Mouse (Mus musculus): Measurements from ENCODE around the gene Tbx1. TPM values are rescaled to one million over a fixed set of nuclear protein-coding genes. Genes with fewer than 3 reads are reported as not detected.
A peak's percentile ranks its signal among the peaks of the same experiment; 100 is the strongest.

The Tbx1 gene
- polyA plus RNA-seq (2015; fragmentation: Nextera tagmentation; extraction: Ambion mirVana), result 1.1 and 1.2 TPM in 2 replicates

DNA sequence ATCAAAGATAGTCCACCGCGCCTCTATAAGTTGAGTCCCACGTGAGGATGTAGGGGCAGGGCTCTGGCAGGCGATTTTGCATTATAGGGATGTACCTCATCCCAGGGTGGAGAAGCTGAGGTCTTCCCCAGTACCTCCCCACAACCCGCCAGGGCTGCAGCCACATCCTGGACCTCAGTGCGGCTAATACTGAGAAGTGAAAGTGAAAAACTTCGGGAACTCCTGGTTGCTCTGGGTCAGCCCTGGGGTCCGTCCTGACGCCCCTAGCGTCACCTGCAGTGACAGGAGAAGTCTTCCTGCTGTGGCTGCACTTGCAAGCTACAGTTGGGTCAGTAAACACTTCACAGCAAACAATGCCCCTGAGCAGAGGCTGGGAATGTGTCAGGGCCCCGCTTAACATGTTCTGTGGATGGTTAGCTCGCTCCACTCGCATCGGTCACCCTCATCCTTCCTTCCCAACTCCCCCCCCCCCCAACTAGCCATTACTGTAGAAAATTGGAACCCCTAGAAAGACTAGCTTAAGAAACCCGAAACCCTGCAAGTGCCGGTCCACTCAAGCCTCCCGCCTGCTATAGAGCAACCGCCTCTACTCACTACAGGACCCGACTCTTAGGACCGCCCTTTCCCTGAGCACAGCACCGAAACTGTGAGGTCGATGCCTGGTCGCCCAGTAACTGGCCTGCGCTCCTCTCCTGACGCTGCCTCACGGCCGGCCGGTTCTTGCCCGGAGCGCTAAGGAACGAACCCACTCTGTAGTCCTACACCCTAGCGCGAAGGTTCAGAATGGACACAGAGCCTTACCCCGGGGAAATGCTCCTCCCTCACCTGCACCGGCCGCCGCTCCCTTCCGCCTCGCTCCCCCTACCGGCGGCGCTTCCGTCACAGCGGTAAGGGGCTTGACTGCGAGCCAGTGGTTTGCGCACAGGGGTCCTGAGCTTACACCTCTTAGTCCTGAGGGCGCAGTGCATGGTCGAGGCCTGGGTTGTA, at the start of gene Tbx1:
TSS of gene Tbx1 (minus strand) at position 868 of the 987 bp plus-strand sequence.
- peaks cover 87% of the 10 kb centered on the region for H3K27me3 ChIP-seq
- no peaks in the 10 kb centered on the region for H3K9me3 ChIP-seq
- H3K4me3 ChIP-seq, result peak within 1 kb of the TSS; percentile 21
- H3K4me2 ChIP-seq, result peak within 1 kb of the TSS; percentile 47
- peaks cover 40% of the 10 kb centered on the region for H3K4me1 ChIP-seq (replicated peaks)
- no peaks in the 10 kb centered on the region for H3K36me3 ChIP-seq
- 3% methylated on average over 48 of the region's 48 CpGs for WGBS
- ATAC-seq (ENCODE audit: low FRiP score, low read depth), result no peak
- no peak within 1 kb of the TSS for H3K9ac ChIP-seq
- no peak within 1 kb of the TSS for H3K27ac ChIP-seq (replicated peaks)

- Histone ChIP-seq H3K9ac (no peak overlapping the region), H3K4me3 (no peak overlapping the region), H3K27me3 (no peaks in the 10 kb centered on the region), H3K27ac (replicated peaks) (no peak overlapping the region), H3K9me3 (no peaks in the 10 kb centered on the region), H3K36me3 (no peaks in the 10 kb centered on the region), H3K4me1 (replicated peaks) (no peaks in the 10 kb centered on the region), H3K4me2 (no peak overlapping the region)
- no peak for ATAC-seq (ENCODE audit: low FRiP score, low read depth)
- WGBS, result 93% methylated on average over 1 of the region's 1 CpGs
Measured at GRCm38 (mm10) chr16:18639382-18639929, 49.0 kb upstream of the Tbx1 start.

DNA sequence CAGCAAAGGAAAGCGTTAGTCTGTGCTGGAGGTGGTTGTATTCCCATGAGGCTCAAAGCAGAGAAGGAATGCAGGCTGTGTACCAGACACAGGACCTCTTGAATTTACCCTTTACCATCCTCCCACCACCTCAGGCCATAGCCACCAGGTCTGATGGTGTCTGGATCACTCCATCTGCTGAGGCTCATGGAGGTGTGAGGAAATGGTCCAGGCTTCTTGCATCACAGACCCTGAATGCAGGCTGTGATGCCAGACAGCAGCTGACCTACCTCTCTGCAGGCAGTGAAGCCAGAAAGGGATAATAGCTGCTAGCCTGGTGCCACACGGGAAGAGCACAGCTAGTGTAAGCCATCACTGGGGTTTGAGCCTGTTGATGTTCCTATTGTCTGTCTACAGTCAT, 47.9 kb upstream of the Tbx1 start:
- Histone ChIP-seq H3K36me3 (no peaks in the 10 kb centered on the region), H3K9ac (no peak overlapping the region), H3K4me3 (no peak overlapping the region), H3K27me3 (no peaks in the 10 kb centered on the region), H3K9me3 (no peaks in the 10 kb centered on the region), H3K4me1 (replicated peaks) (no peaks in the 10 kb centered on the region), H3K4me2 (no peak overlapping the region), H3K27ac (replicated peaks) (no peak overlapping the region)
- 58% methylated on average over 2 of the region's 2 CpGs for WGBS
- no peak for ATAC-seq (ENCODE audit: low FRiP score, low read depth)

DNA sequence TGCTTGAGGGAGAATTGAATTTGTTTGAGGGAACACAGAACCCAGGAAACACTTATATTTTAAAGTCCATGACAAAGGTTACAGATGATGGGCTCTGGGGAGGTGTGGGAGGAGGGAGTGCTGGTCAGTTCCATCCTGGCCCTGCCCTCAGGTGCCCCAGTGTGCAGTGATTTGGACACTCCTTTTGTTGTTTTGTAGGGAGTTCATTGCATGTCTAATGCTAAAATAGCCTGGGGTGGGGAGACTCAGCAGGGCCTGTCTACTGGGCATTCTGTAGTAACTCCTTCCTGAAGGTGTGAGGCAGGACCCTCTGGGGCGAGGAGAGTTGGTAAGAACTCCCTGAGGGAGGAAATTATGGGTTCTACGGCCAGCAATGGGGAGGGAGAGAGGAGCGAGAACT, 46.3 kb upstream of the Tbx1 start:
- no peaks in the 10 kb centered on the region for H3K27me3 ChIP-seq
- H3K4me3 ChIP-seq, result no peak overlapping the region
- no peaks in the 10 kb centered on the region for H3K9me3 ChIP-seq
- H3K36me3 ChIP-seq, result no peaks in the 10 kb centered on the region
- WGBS, result 59% methylated on average over 3 of the region's 3 CpGs
- no peaks in the 10 kb centered on the region for H3K4me1 ChIP-seq (replicated peaks)
- no peak overlapping the region for H3K27ac ChIP-seq (replicated peaks)
- H3K4me2 ChIP-seq, result no peak overlapping the region
- ATAC-seq (ENCODE audit: low FRiP score, low read depth), result no peak
- no peak overlapping the region for H3K9ac ChIP-seq

DNA sequence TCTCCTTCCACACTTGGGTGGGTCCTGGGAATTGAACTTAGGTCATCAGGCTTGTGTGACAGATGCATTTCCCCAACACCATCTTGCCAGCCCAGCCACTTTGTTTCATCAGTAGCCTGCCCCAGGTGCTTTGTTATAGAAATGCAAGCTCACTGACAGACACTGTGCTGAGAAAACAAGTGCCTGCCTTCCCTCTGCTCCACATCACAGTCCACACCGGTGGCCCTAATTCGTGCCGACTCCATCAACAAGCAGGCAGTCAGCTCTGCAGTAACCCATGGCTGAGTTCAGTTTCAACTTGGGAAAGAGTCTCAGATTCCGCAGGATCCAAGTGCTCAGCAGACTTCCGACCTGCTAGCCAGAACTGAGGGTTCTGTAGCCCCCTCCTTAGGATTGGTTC, 45.9 kb upstream of the Tbx1 start:
- no peak for ATAC-seq (ENCODE audit: low FRiP score, low read depth)
- H3K4me3 ChIP-seq, result no peak overlapping the region
- no peak overlapping the region for H3K27ac ChIP-seq (replicated peaks)
- no peaks in the 10 kb centered on the region for H3K27me3 ChIP-seq
- 84% methylated on average over 5 of the region's 5 CpGs for WGBS
- H3K9ac ChIP-seq, result no peak overlapping the region
- no peaks in the 10 kb centered on the region for H3K9me3 ChIP-seq
- no peaks in the 10 kb centered on the region for H3K36me3 ChIP-seq
- no peak overlapping the region for H3K4me2 ChIP-seq
- no peaks in the 10 kb centered on the region for H3K4me1 ChIP-seq (replicated peaks)

DNA sequence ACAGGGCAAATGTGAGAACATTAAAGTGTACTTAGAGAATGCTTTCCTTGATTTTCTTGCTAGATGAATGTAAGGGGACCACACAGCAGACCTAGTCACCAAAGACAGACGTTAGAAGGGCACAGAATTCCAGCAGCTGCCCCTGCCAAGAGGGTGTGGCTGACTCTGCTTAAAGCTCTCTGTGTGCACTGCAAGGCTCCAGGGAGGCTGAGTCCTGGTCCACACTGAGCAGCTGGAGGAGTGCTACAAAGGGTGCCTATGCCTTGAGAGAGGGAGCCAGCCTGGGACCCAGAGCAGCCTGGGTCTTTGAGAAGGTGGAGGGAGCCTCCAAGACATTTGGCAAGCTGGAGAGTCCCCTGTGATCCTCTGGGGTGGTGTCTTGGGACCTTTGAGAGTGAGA, 42.9 kb upstream of the Tbx1 start:
- 24% methylated on average over 1 of the region's 1 CpGs for WGBS
- Histone ChIP-seq H3K9ac (no peak overlapping the region), H3K36me3 (no peaks in the 10 kb centered on the region), H3K27me3 (no peaks in the 10 kb centered on the region), H3K4me1 (replicated peaks) (peaks cover 11% of the 10 kb centered on the region), H3K4me2 (no peak overlapping the region), H3K27ac (replicated peaks) (no peak overlapping the region), H3K9me3 (no peaks in the 10 kb centered on the region), H3K4me3 (no peak overlapping the region)
- ATAC-seq (ENCODE audit: low FRiP score, low read depth), result no peak

- peaks cover 17% of the 10 kb centered on the region for H3K4me1 ChIP-seq (replicated peaks)
- WGBS, result 63% methylated on average over 2 of the region's 2 CpGs
- H3K36me3 ChIP-seq, result no peaks in the 10 kb centered on the region
Measured at GRCm38 (mm10) chr16:18632816-18633215, 42.3 kb upstream of the Tbx1 start.

DNA sequence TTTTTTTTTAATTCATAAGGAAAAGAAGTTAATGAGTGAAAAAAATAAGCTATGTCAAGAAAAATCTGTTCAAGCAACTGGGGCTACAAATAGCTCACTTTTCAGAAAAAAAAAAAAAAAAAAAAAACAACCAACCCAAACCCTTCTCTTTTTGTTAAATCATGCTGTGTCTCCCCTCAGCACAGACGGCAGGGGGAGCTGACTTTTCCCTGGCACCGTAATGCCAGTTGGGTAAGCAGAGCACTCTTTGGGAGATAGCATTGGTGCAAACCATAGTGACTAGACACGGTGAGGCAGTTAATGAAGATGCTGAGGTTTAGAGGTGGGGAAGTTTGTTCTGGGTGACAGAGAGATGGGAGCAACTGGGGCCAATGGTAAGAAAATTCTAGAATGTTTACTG, 41.6 kb upstream of the Tbx1 start:
- Histone ChIP-seq H3K9ac (no peak overlapping the region), H3K4me1 (replicated peaks) (peaks cover 24% of the 10 kb centered on the region), H3K9me3 (no peaks in the 10 kb centered on the region), H3K4me2 (no peak overlapping the region), H3K36me3 (no peaks in the 10 kb centered on the region), H3K27me3 (no peaks in the 10 kb centered on the region), H3K4me3 (no peak overlapping the region), H3K27ac (replicated peaks) (no peak overlapping the region)
- WGBS, result 46% methylated on average over 3 of the region's 3 CpGs
- ATAC-seq (ENCODE audit: low FRiP score, low read depth), result no peak

More at GRCm38 (mm10) chr16:18632816-18633215, 42.3 kb upstream of the Tbx1 start:
- no peak overlapping the region for H3K27ac ChIP-seq (replicated peaks)
- H3K4me3 ChIP-seq, result no peak overlapping the region
- no peak for ATAC-seq (ENCODE audit: low FRiP score, low read depth)
- H3K27me3 ChIP-seq, result no peaks in the 10 kb centered on the region
- no peak overlapping the region for H3K4me2 ChIP-seq
- H3K9ac ChIP-seq, result no peak overlapping the region
- no peaks in the 10 kb centered on the region for H3K9me3 ChIP-seq

DNA sequence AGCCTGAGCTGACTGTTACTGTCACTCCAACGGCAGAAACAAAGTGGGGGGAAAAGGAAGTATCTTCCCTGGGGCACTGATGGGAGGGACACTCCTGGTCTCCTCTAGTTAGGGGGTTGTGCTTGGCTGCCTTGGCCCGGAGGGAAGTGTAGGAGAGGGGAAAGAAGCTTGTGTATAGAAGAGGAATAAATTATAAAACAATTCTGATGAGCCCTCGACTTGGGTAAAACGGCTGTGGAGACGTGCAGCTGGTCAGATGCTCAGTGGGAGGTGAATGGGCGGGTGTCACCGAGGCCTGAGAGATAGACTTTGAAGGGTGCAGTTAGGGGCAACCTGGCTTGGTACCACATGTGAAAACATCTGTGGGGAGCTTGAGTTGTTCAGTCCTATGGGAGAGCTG, 40.7 kb upstream of the Tbx1 start:
- H3K4me3 ChIP-seq, result no peak overlapping the region
- H3K4me2 ChIP-seq, result no peak overlapping the region
- H3K9me3 ChIP-seq, result no peaks in the 10 kb centered on the region
- H3K9ac ChIP-seq, result no peak overlapping the region
- WGBS, result 65% methylated on average over 7 of the region's 7 CpGs
- H3K36me3 ChIP-seq, result no peaks in the 10 kb centered on the region
- H3K27me3 ChIP-seq, result no peaks in the 10 kb centered on the region
- H3K27ac ChIP-seq (replicated peaks), result no peak overlapping the region
- ATAC-seq (ENCODE audit: low FRiP score, low read depth), result no peak
- peaks cover 33% of the 10 kb centered on the region for H3K4me1 ChIP-seq (replicated peaks)

DNA sequence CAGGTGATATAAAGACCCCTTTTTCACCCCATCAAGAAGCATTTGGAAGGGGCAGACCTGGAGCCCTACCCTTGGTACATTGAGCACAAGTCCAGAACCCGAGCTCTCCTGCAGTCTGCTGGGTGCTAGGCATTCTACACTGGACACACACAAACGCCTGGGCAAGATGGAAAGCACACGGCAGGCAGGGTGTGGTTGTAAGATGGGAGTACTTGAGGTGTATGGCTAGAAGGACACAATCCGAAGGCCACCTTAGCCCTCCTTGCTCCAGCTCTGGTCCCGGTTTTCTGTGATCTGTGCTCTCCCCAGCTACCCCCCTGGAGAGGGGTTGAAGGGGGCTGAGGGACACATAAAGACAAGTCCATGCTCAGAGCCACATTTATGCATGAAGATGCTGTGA, 39.8 kb upstream of the Tbx1 start:
- WGBS, result 45% methylated on average over 5 of the region's 5 CpGs

DNA sequence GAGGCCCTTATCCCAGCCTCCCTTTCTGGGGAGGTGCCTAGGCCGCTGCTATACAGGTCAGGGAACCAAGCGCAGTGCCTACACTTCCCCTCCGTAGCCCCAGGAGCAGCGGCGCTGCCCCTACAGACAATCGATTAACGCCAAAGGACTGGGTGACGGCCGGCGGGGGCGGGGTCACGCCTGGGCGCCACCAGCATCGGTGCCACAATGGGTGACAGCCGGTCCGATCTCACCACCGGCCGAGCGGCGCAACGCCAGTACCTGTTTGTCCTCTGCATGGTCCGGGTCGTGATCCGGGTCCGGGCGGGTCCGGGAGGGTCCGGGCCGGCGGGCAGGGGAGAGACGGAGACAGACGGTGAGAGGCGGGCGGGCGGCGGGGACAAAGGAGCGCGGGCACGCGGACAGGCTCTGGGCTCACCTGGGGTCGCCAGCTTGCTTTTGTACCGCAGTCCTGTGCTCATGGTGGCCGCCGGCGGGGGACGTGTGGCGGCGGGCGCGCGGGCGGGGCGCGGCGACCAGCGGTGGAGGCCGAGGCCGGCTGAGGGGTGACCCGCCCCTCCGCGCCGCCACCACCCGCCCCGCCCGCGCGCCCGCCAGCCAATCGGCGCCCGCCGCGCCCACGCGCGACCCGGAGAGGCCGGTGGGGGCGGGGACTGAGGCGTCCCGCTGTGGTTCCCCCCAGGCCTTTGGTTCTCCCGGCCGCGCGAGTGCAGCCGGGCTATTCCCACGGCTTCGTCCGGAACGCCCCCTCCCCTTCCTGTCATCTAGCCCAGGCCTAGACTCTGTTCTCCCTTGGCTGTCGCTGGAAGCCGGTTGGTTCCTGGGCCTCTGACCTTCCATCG, 39.1 kb upstream of the Tbx1 start, which contains the start of gene Sept5:
TSS of gene Sept5 (minus strand) at position 565 of the 842 bp plus-strand sequence.
- H3K27me3 ChIP-seq, result peaks cover 13% of the 10 kb centered on the region
- WGBS, result under 1% methylated on average over 73 of the region's 93 CpGs
- H3K36me3 ChIP-seq, result peaks cover 6% of the 10 kb centered on the region
- no peaks in the 10 kb centered on the region for H3K9me3 ChIP-seq
- peaks cover 42% of the 10 kb centered on the region for H3K4me1 ChIP-seq (replicated peaks)
- peak; percentile 60 for ATAC-seq (ENCODE audit: low FRiP score, low read depth)
- peak within 1 kb of the TSS; percentile 96 for H3K4me2 ChIP-seq
- peak within 1 kb of the TSS; percentile 84 for H3K4me3 ChIP-seq
- H3K27ac ChIP-seq (replicated peaks), result peak within 1 kb of the TSS; percentile 89
- H3K9ac ChIP-seq, result peak within 1 kb of the TSS; percentile 87

More for the DNA sequence above, 39.8 kb upstream of the Tbx1 start:
- Histone ChIP-seq H3K27me3 (peaks cover 6% of the 10 kb centered on the region), H3K4me1 (replicated peaks) (peaks cover 42% of the 10 kb centered on the region), H3K9me3 (no peaks in the 10 kb centered on the region), H3K36me3 (no peaks in the 10 kb centered on the region), H3K4me2 (peak overlapping the region; percentile 96), H3K4me3 (peak overlapping the region; percentile 84), H3K9ac (peak overlapping the region; percentile 87), H3K27ac (replicated peaks) (peak overlapping the region; percentile 89)
- ATAC-seq (ENCODE audit: low FRiP score, low read depth), result peak; percentile 0; the same call in 1 of the 2 replicates
